Mouse (Mus musculus) thymus, adult 2 months (tissue): ENCODE results near the gene 9330161L09Rik.

ENCODE experiments used
- CTCF ChIP-seq: fragments of 200-500 bp; IDR thresholded peaks from 2 replicates; pipeline ENCODE4 v1.5.1; 2012; ENCODE audit warnings: mild to moderate bottlenecking, control low read depth, low read length, moderate library complexity, borderline replicate concordance; ENCODE audit not compliant: control insufficient read depth, poor library complexity, insufficient read depth; ENCODE audit errors: extremely low read depth
- POLR2A ChIP-seq: fragments of 200-500 bp; IDR thresholded peaks from 2 replicates; pipeline ENCODE4 v1.6.1; 2012; ENCODE audit warnings: mild to moderate bottlenecking, low read length, control low read depth, moderate library complexity; ENCODE audit not compliant: control insufficient read depth, poor library complexity, insufficient read depth; ENCODE audit errors: extremely low read depth

- TF ChIP-seq CTCF (no peak), POLR2A (no peak)
Observed at GRCm38 (mm10) chr12:103445060-103445459, 37.4 kb upstream of the 9330161L09Rik start.
